Mouse (Mus musculus): ENCODE data around the gene Serpinb1b. TPM values are rescaled to one million over a fixed set of nuclear protein-coding genes. Genes with fewer than 3 reads are reported as not detected.
A peak's percentile ranks its signal among the peaks of the same experiment; 100 is the strongest.

Gene Serpinb1b
- polyA plus RNA-seq, 1 experiment from 2014 or later: 0.21 TPM

GRCm38 (mm10) chr13:33067387-33067977 is 10.9 kb upstream of the Serpinb1b start:
- Histone ChIP-seq H3K9ac (ENCODE audit: low read length) (no peak overlapping the region), H3K27ac (ENCODE audit: low read length) (no peak overlapping the region), H3K4me3 (ENCODE audit: low read length) (no peak overlapping the region), H3K9me3 (replicated peaks; ENCODE audit: control insufficient read depth, low read length) (no peaks in the 10 kb centered on the region), H3K4me1 (ENCODE audit: control insufficient read depth, insufficient read depth, low read length) (no peaks in the 10 kb centered on the region), H3K4me2 (ENCODE audit: low read depth, low read length) (no peak overlapping the region), H3K36me3 (ENCODE audit: control insufficient read depth, insufficient read depth) (no peaks in the 10 kb centered on the region), H3K27me3 (ENCODE audit: control insufficient read depth, insufficient read depth, low read length) (no peaks in the 10 kb centered on the region)
- no peak for ATAC-seq (replicated peaks; ENCODE audit: extremely low read depth, insufficient read depth, low FRiP score)
- 39% methylated on average over 1 of the region's 1 CpGs for WGBS

GRCm38 (mm10) chr13:33068164-33068563 is 10.2 kb upstream of the Serpinb1b start:
- H3K9me3 ChIP-seq (replicated peaks; ENCODE audit: control insufficient read depth, low read length): no peaks in the 10 kb centered on the region
- 73% methylated on average over 3 of the region's 3 CpGs for WGBS
- no peaks in the 10 kb centered on the region for H3K36me3 ChIP-seq (ENCODE audit: control insufficient read depth, insufficient read depth)
- ATAC-seq (replicated peaks; ENCODE audit: extremely low read depth, insufficient read depth, low FRiP score): no peak
- H3K27ac ChIP-seq (ENCODE audit: low read length): no peak overlapping the region
- H3K9ac ChIP-seq (ENCODE audit: low read length): no peak overlapping the region
- H3K27me3 ChIP-seq (ENCODE audit: control insufficient read depth, insufficient read depth, low read length): no peaks in the 10 kb centered on the region
- no peak overlapping the region for H3K4me3 ChIP-seq (ENCODE audit: low read length)
- no peaks in the 10 kb centered on the region for H3K4me1 ChIP-seq (ENCODE audit: control insufficient read depth, insufficient read depth, low read length)
- H3K4me2 ChIP-seq (ENCODE audit: low read depth, low read length): no peak overlapping the region

GRCm38 (mm10) chr13:33071776-33072175 is 6.6 kb upstream of the Serpinb1b start:
- no peak overlapping the region for H3K27ac ChIP-seq (ENCODE audit: low read length)
- WGBS: 71% methylated on average over 5 of the region's 5 CpGs
- no peak overlapping the region for H3K9ac ChIP-seq (ENCODE audit: low read length)
- no peaks in the 10 kb centered on the region for H3K36me3 ChIP-seq (ENCODE audit: control insufficient read depth, insufficient read depth)
- H3K4me2 ChIP-seq (ENCODE audit: low read depth, low read length): no peak overlapping the region
- no peak for ATAC-seq (replicated peaks; ENCODE audit: extremely low read depth, insufficient read depth, low FRiP score)
- H3K4me3 ChIP-seq (ENCODE audit: low read length): no peak overlapping the region
- H3K4me1 ChIP-seq (ENCODE audit: control insufficient read depth, insufficient read depth, low read length): peaks cover 3% of the 10 kb centered on the region; the same call in 1 of the 2 replicates
- H3K27me3 ChIP-seq (ENCODE audit: control insufficient read depth, insufficient read depth, low read length): no peaks in the 10 kb centered on the region
- H3K9me3 ChIP-seq (replicated peaks; ENCODE audit: control insufficient read depth, low read length): no peaks in the 10 kb centered on the region

- no peak overlapping the region for H3K27ac ChIP-seq (ENCODE audit: low read length)
- H3K27me3 ChIP-seq (ENCODE audit: control insufficient read depth, insufficient read depth, low read length): no peaks in the 10 kb centered on the region
- H3K9me3 ChIP-seq (replicated peaks; ENCODE audit: control insufficient read depth, low read length): no peaks in the 10 kb centered on the region
- H3K36me3 ChIP-seq (ENCODE audit: control insufficient read depth, insufficient read depth): no peaks in the 10 kb centered on the region
- no peak overlapping the region for H3K9ac ChIP-seq (ENCODE audit: low read length)
- H3K4me2 ChIP-seq (ENCODE audit: low read depth, low read length): no peak overlapping the region
- peak; percentile 80; the same call in 1 of the 2 replicates for ATAC-seq (replicated peaks; ENCODE audit: extremely low read depth, insufficient read depth, low FRiP score)
- H3K4me1 ChIP-seq (ENCODE audit: control insufficient read depth, insufficient read depth, low read length): peaks cover 3% of the 10 kb centered on the region; the same call in 1 of the 2 replicates
- H3K4me3 ChIP-seq (ENCODE audit: low read length): no peak overlapping the region
Observed at GRCm38 (mm10) chr13:33074029-33074428, 4.3 kb upstream of the Serpinb1b start.

GRCm38 (mm10) chr13:33076247-33076646 is 2.1 kb upstream of the Serpinb1b start:
- Histone ChIP-seq H3K9ac (ENCODE audit: low read length) (no peak overlapping the region), H3K27me3 (ENCODE audit: control insufficient read depth, insufficient read depth, low read length) (no peaks in the 10 kb centered on the region), H3K4me2 (ENCODE audit: low read depth, low read length) (no peak overlapping the region), H3K27ac (ENCODE audit: low read length) (no peak overlapping the region), H3K4me3 (ENCODE audit: low read length) (no peak overlapping the region), H3K9me3 (replicated peaks; ENCODE audit: control insufficient read depth, low read length) (no peaks in the 10 kb centered on the region), H3K4me1 (ENCODE audit: control insufficient read depth, insufficient read depth, low read length) (peaks cover 3% of the 10 kb centered on the region; the same call in 1 of the 2 replicates), H3K36me3 (ENCODE audit: control insufficient read depth, insufficient read depth) (no peaks in the 10 kb centered on the region)
- 32% methylated on average over 3 of the region's 3 CpGs for WGBS
- ATAC-seq (replicated peaks; ENCODE audit: extremely low read depth, insufficient read depth, low FRiP score): no peak

- H3K36me3 ChIP-seq (ENCODE audit: control insufficient read depth, insufficient read depth): no peaks in the 10 kb centered on the region
- 87% methylated on average over 10 of the region's 10 CpGs for WGBS
- H3K27me3 ChIP-seq (ENCODE audit: control insufficient read depth, insufficient read depth, low read length): no peaks in the 10 kb centered on the region
- ATAC-seq (replicated peaks; ENCODE audit: extremely low read depth, insufficient read depth, low FRiP score): no peak
- H3K4me2 ChIP-seq (ENCODE audit: low read depth, low read length): no peak overlapping the region
- H3K4me1 ChIP-seq (ENCODE audit: control insufficient read depth, insufficient read depth, low read length): peaks cover 3% of the 10 kb centered on the region; the same call in 1 of the 2 replicates
- H3K4me3 ChIP-seq (ENCODE audit: low read length): no peak overlapping the region
- no peak overlapping the region for H3K9ac ChIP-seq (ENCODE audit: low read length)
- no peak overlapping the region for H3K27ac ChIP-seq (ENCODE audit: low read length)
- no peaks in the 10 kb centered on the region for H3K9me3 ChIP-seq (replicated peaks; ENCODE audit: control insufficient read depth, low read length)
Observed at GRCm38 (mm10) chr13:33077026-33077685, 1.2 kb upstream of the Serpinb1b start.

GRCm38 (mm10) chr13:33079391-33079790 is 1.0 kb downstream of the Serpinb1b start:
- Histone ChIP-seq H3K27me3 (ENCODE audit: control insufficient read depth, insufficient read depth, low read length) (no peaks in the 10 kb centered on the region), H3K36me3 (ENCODE audit: control insufficient read depth, insufficient read depth) (no peaks in the 10 kb centered on the region), H3K9me3 (replicated peaks; ENCODE audit: control insufficient read depth, low read length) (no peaks in the 10 kb centered on the region), H3K4me3 (ENCODE audit: low read length) (peak overlapping the region; percentile 33), H3K4me2 (ENCODE audit: low read depth, low read length) (peak overlapping the region; percentile 64), H3K4me1 (ENCODE audit: control insufficient read depth, insufficient read depth, low read length) (peaks cover 3% of the 10 kb centered on the region; the same call in 1 of the 2 replicates), H3K9ac (ENCODE audit: low read length) (peak overlapping the region; percentile 64), H3K27ac (ENCODE audit: low read length) (no peak overlapping the region)
- 13% methylated on average over 6 of the region's 6 CpGs for WGBS
- no peak for ATAC-seq (replicated peaks; ENCODE audit: extremely low read depth, insufficient read depth, low FRiP score)

GRCm38 (mm10) chr13:33080356-33080755 is 2.0 kb downstream of the Serpinb1b start:
- Histone ChIP-seq H3K27me3 (ENCODE audit: control insufficient read depth, insufficient read depth, low read length) (no peaks in the 10 kb centered on the region), H3K4me3 (ENCODE audit: low read length) (no peak overlapping the region)

GRCm38 (mm10) chr13:33083834-33084233 is 5.5 kb downstream of the Serpinb1b start:
- Histone ChIP-seq H3K27ac (ENCODE audit: low read length) (no peak overlapping the region), H3K4me3 (ENCODE audit: low read length) (no peak overlapping the region), H3K27me3 (ENCODE audit: control insufficient read depth, insufficient read depth, low read length) (no peaks in the 10 kb centered on the region), H3K4me2 (ENCODE audit: low read depth, low read length) (no peak overlapping the region), H3K4me1 (ENCODE audit: control insufficient read depth, insufficient read depth, low read length) (peaks cover 10% of the 10 kb centered on the region), H3K9ac (ENCODE audit: low read length) (no peak overlapping the region), H3K36me3 (ENCODE audit: control insufficient read depth, insufficient read depth) (no peaks in the 10 kb centered on the region), H3K9me3 (replicated peaks; ENCODE audit: control insufficient read depth, low read length) (no peaks in the 10 kb centered on the region)
- ATAC-seq (replicated peaks; ENCODE audit: extremely low read depth, insufficient read depth, low FRiP score): no peak
- WGBS: 56% methylated on average over 2 of the region's 2 CpGs

More at GRCm38 (mm10) chr13:33080356-33080755, 2.0 kb downstream of the Serpinb1b start:
- H3K9me3 ChIP-seq (replicated peaks; ENCODE audit: control insufficient read depth, low read length): no peaks in the 10 kb centered on the region
- no peak for ATAC-seq (replicated peaks; ENCODE audit: extremely low read depth, insufficient read depth, low FRiP score)
- H3K36me3 ChIP-seq (ENCODE audit: control insufficient read depth, insufficient read depth): no peaks in the 10 kb centered on the region
- no peak overlapping the region for H3K4me2 ChIP-seq (ENCODE audit: low read depth, low read length)
- 17% methylated on average over 3 of the region's 3 CpGs for whole genome bisulfite sequencing
- H3K27ac ChIP-seq (ENCODE audit: low read length): no peak overlapping the region
- peaks cover 8% of the 10 kb centered on the region for H3K4me1 ChIP-seq (ENCODE audit: control insufficient read depth, insufficient read depth, low read length)
- H3K9ac ChIP-seq (ENCODE audit: low read length): no peak overlapping the region
